Mouse (Mus musculus): Measurements from ENCODE around the gene Gpr25. TPM values are rescaled to one million over a fixed set of nuclear protein-coding genes. Genes with fewer than 3 reads are reported as not detected.

The Gpr25 gene
- polyA plus RNA-seq, 1 experiment from 2014 or later = not detected

DNA sequence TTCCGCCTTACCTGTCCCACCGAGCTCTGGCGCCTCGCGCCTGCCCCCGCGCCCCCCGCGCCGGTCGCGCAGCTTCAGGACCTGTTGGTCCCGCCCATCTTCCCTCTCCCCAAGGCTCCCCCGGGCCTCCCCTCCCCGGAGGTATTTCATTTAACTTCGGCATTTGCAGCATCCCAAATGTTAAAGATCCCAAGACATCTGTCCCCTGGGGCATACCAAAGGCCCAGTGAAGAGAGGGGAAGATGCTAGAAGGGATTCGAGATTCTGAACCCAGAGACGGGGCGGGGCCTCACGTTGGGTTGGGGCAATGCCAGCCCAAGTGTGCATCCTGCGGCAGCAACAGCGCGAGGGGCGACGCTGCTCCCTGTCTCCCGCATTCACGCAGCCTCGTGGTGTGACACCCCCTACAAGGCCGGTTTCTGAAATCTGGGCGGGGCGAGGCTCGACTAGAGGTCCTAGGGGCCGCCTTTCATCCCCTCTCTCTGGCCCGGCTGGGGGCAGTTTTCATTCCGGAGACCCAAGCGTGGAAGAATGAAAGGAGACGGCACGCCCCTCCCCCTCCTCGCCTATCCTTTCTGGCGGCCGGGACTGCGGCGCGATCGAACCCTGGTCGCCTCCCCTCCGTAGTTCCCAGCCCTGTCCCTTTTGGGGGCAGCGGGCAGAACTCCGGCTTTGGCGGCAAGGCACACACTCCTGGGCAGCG is 26.6 kb downstream of the Gpr25 start, which contains the start of gene Inava:
TSS of gene Inava (minus strand) at position 373 of the 703 bp plus-strand sequence.
- ATAC-seq (ENCODE audit: insufficient number of reproducible peaks, low FRiP score) = peak; percentile 67
- no peak within 1 kb of the TSS for H3K27ac ChIP-seq (ENCODE audit: poor library complexity, severe bottlenecking)
- H3K9ac ChIP-seq = peak within 1 kb of the TSS; percentile 66

DNA sequence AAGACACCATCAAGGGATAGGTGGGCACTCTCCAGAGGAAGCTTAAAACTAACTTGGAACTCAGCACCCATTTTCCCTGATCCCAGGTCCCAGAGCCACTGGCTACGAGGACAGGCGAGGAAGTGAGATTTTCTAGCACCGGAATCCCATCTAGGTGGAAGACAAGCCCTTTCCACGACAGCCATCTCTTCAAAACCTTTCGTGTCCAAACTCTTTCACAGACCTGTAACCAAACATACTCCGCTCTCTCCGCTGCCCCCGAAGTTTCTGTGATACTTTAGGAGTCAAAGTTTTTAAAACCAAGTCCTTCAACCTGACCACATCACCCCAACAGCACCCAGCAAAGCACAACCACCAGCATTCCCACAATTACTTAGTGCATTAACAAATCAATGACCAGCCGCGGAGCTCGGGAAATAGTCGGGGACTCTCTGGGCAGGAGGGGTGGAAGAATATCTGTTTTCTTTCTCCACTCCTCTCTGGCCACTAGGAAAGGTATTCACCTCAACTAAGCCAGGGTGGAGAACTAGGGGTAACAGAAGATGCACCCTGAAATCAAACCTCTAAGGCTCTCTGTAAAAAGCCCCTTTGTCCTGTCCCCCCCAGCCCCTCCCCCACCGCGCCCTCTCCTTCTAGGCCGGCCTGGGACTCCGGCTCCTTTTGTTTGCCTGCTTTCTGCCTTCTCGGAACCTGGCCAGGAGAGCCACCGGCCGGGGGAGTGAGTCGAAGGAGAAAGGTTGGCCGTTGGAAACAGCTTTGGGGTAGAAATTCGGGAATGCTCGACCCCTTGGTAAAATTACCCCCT is 27.5 kb downstream of the Gpr25 start:
- peaks cover 32% of the 10 kb centered on the region for H3K4me1 ChIP-seq (replicated peaks)
- H3K36me3 ChIP-seq = no peaks in the 10 kb centered on the region
- no peak overlapping the region for H3K27ac ChIP-seq (ENCODE audit: poor library complexity, severe bottlenecking)
- peak overlapping the region; percentile 92 for H3K4me2 ChIP-seq
- H3K4me3 ChIP-seq = peak overlapping the region; percentile 61
- H3K27me3 ChIP-seq (replicated peaks) = peaks cover 52% of the 10 kb centered on the region
- WGBS = 2% methylated on average over 23 of the region's 23 CpGs
- ATAC-seq (ENCODE audit: insufficient number of reproducible peaks, low FRiP score) = no peak
- peak overlapping the region; percentile 66 for H3K9ac ChIP-seq
- H3K9me3 ChIP-seq (replicated peaks) = no peaks in the 10 kb centered on the region

More for the DNA sequence above, 26.6 kb downstream of the Gpr25 start, which contains the start of gene Inava:
- WGBS = 2% methylated on average over 50 of the region's 51 CpGs
- peaks cover 24% of the 10 kb centered on the region for H3K4me1 ChIP-seq (replicated peaks)
- H3K9me3 ChIP-seq (replicated peaks) = no peaks in the 10 kb centered on the region
- no peaks in the 10 kb centered on the region for H3K36me3 ChIP-seq
- peak within 1 kb of the TSS; percentile 92 for H3K4me2 ChIP-seq
- H3K4me3 ChIP-seq = peak within 1 kb of the TSS; percentile 61
- peaks cover 52% of the 10 kb centered on the region for H3K27me3 ChIP-seq (replicated peaks)

DNA sequence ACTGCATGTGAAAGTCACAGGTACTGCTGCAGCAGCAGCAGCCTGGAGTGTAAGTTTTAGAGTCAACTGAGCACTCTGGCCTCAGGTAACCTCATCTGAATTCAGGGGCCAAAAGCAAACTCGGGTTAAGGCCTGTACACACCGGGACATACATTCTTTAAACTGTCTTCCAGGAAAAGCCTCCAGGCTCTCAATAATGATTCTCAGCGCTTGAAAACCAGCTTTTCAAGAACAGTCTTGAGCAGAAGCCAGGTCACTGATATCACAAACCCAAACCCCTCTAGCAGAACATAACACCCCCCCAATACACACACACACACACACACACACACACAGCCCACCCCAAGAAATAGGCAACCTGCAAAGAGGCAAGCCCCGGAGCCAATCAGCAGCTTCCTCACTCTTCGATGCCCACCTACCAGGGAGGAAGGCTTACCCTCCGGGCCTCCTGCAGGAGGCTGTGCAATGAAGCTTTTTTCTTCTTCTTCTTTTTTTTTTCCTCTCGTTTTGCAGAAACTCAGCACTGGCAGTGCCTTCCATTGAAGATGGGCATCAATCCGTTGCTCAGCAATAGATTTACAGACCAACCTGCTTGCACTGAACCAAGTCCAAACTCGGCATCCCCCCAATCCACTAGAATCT is 28.3 kb downstream of the Gpr25 start:
- no peak for ATAC-seq (ENCODE audit: insufficient number of reproducible peaks, low FRiP score)
- H3K9me3 ChIP-seq (replicated peaks) = no peaks in the 10 kb centered on the region
- 5% methylated on average over 9 of the region's 9 CpGs for WGBS
- no peak overlapping the region for H3K9ac ChIP-seq
- peaks cover 39% of the 10 kb centered on the region for H3K4me1 ChIP-seq (replicated peaks)
- peak overlapping the region; percentile 61; the same call in 1 of the 2 replicates for H3K4me3 ChIP-seq
- no peaks in the 10 kb centered on the region for H3K36me3 ChIP-seq
- H3K27me3 ChIP-seq (replicated peaks) = peaks cover 52% of the 10 kb centered on the region
- no peak overlapping the region for H3K27ac ChIP-seq (ENCODE audit: poor library complexity, severe bottlenecking)
- H3K4me2 ChIP-seq = peak overlapping the region; percentile 92

DNA sequence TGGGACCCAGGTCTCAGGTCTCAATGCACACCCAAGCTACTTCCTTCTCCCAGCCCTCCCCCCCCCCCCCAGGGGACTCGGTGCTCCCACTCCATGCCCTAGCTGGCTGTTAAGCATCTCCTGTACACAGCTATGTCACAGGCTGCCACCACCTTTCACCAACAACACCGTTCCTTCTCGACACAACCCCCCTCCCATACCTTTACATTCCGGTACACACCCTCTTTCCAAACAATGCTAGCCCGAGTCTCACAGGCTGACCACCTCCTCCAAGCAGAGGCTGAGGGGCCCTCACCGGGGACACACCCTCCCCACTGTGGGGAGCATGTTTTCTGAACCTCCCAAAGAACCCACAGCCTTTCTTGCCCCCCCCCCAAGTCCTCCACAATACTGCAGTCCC is 29.1 kb downstream of the Gpr25 start:
- no peak overlapping the region for H3K4me3 ChIP-seq
- H3K4me1 ChIP-seq (replicated peaks) = peaks cover 42% of the 10 kb centered on the region
- H3K36me3 ChIP-seq = no peaks in the 10 kb centered on the region
- H3K27me3 ChIP-seq (replicated peaks) = peaks cover 52% of the 10 kb centered on the region
- ATAC-seq (ENCODE audit: insufficient number of reproducible peaks, low FRiP score) = no peak
- no peak overlapping the region for H3K27ac ChIP-seq (ENCODE audit: poor library complexity, severe bottlenecking)
- peak overlapping the region; percentile 92; the same call in 1 of the 2 replicates for H3K4me2 ChIP-seq
- no peaks in the 10 kb centered on the region for H3K9me3 ChIP-seq (replicated peaks)
- WGBS = 8% methylated on average over 6 of the region's 6 CpGs
- no peak overlapping the region for H3K9ac ChIP-seq

DNA sequence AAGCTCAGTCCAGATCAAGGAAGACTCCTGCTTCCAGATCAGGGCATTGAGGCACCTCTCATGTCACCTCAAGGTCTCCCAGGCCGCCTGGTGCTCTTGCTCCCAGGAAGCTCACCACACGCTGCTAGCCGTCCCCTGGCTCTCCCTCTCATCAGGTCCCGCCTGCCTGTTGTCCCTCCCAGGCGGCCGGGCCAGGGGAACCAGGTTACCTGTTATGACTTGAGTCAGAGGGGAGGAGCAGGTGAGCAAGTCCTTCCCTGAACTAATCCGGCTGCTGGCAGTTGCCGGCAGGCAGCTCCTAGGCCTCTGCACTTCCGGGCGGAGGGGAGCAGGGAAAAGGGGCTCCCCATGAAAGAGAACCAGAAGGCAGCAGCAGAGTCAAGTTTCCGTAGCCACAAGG is 30.5 kb downstream of the Gpr25 start:
- H3K9me3 ChIP-seq (replicated peaks) = no peaks in the 10 kb centered on the region
- WGBS = 41% methylated on average over 11 of the region's 11 CpGs
- no peak overlapping the region for H3K27ac ChIP-seq (ENCODE audit: poor library complexity, severe bottlenecking)
- no peaks in the 10 kb centered on the region for H3K36me3 ChIP-seq
- no peak overlapping the region for H3K4me3 ChIP-seq
- no peak overlapping the region for H3K4me2 ChIP-seq
- H3K4me1 ChIP-seq (replicated peaks) = peaks cover 42% of the 10 kb centered on the region
- no peak for ATAC-seq (ENCODE audit: insufficient number of reproducible peaks, low FRiP score)
- no peak overlapping the region for H3K9ac ChIP-seq
- peaks cover 52% of the 10 kb centered on the region for H3K27me3 ChIP-seq (replicated peaks)

DNA sequence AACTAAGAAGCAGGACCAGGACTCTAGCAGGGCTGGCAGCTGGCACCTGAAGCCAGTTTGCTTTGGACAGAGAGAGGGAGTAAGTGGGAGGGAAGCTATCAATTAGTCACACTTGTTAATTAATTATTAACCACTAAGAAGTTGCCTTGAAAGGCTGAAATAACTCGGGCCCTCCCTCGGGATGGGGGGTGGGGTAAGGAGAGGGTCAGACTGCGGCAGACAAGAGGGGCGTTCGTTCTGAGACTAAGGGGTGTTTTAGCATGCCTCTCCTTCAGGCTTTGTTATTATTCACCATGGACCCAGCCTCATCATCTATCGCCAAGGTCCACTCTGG is 31.7 kb downstream of the Gpr25 start:
- no peaks in the 10 kb centered on the region for H3K36me3 ChIP-seq
- H3K9me3 ChIP-seq (replicated peaks) = no peaks in the 10 kb centered on the region
- no peak overlapping the region for H3K4me2 ChIP-seq
- peaks cover 42% of the 10 kb centered on the region for H3K4me1 ChIP-seq (replicated peaks)
- no peak overlapping the region for H3K4me3 ChIP-seq
- H3K27ac ChIP-seq (ENCODE audit: poor library complexity, severe bottlenecking) = no peak overlapping the region
- peaks cover 45% of the 10 kb centered on the region for H3K27me3 ChIP-seq (replicated peaks)
- no peak for ATAC-seq (ENCODE audit: insufficient number of reproducible peaks, low FRiP score)
- WGBS = 49% methylated on average over 6 of the region's 6 CpGs
- no peak overlapping the region for H3K9ac ChIP-seq

DNA sequence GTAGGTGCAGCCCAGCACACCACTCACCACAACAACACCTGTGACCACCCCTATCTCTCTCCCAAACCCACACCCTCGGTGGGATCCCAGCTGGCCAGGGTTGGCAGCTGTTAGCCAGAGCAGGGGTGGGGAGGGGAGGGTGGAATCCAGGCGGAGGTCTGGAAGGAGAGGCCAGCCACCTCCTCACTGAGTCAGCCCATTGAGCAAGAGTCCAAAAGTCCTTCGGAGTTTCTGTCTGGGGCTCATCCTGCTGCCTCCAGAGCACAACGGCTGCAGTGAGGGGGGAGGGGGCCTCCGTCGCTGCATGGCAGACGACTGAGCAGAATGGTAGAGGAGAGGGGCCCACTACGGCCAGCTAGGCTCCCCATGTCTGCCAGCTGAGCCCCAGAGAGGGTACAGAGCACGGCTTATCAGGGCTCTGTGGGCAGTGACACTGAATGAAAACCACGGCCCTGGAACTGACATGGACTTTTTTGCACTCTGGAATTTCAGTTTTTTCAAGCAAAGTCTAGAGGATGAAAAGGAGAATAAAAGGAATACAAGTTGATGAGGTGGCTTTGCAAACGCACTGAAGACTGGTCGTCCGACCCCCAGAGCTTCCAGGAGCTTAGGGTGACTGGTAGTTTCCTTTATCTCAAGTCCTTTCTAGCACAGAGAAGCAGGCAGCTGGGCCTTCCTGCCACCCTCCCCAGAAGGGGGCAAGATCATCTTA is 32.2 kb downstream of the Gpr25 start:
- Histone ChIP-seq H3K27me3 (replicated peaks) (peaks cover 40% of the 10 kb centered on the region), H3K27ac (ENCODE audit: poor library complexity, severe bottlenecking) (no peak overlapping the region), H3K4me2 (peak overlapping the region; percentile 47), H3K9me3 (replicated peaks) (no peaks in the 10 kb centered on the region), H3K4me1 (replicated peaks) (peaks cover 37% of the 10 kb centered on the region), H3K9ac (no peak overlapping the region; the same call in 1 of the 2 replicates), H3K36me3 (no peaks in the 10 kb centered on the region), H3K4me3 (no peak overlapping the region)
- 9% methylated on average over 13 of the region's 13 CpGs for WGBS
- 0 out of 2 replicates have a peak, but pooled peaks have one; percentile 9 for ATAC-seq (ENCODE audit: insufficient number of reproducible peaks, low FRiP score)

DNA sequence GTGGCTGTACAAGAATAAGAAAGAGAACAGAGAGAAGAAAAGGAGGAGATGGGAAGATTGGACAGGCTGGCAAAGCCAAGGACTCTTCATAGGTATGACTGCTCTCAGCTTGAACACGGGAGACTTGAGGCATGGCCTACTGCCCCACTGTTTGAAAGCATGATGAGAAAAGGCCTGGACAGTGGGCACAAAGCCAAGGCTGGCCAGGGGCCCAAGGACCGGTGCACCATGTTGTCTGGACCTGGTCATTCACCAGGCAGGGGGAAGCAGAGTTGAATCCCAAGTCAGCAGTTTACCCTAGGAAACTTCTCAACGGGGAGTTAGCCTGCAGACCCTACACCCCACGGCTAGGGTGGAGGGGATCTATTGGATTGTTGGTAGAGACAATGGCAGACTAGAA is 32.8 kb downstream of the Gpr25 start:
- Histone ChIP-seq H3K36me3 (no peaks in the 10 kb centered on the region), H3K4me1 (replicated peaks) (peaks cover 31% of the 10 kb centered on the region), H3K4me2 (0 out of 2 replicates have a peak overlapping the region, but pooled peaks have one; percentile 47), H3K4me3 (no peak overlapping the region), H3K9me3 (replicated peaks) (no peaks in the 10 kb centered on the region), H3K27ac (ENCODE audit: poor library complexity, severe bottlenecking) (no peak overlapping the region), H3K27me3 (replicated peaks) (peaks cover 35% of the 10 kb centered on the region), H3K9ac (no peak overlapping the region)
- 60% methylated on average over 4 of the region's 4 CpGs for WGBS
- ATAC-seq (ENCODE audit: insufficient number of reproducible peaks, low FRiP score) = no peak

DNA sequence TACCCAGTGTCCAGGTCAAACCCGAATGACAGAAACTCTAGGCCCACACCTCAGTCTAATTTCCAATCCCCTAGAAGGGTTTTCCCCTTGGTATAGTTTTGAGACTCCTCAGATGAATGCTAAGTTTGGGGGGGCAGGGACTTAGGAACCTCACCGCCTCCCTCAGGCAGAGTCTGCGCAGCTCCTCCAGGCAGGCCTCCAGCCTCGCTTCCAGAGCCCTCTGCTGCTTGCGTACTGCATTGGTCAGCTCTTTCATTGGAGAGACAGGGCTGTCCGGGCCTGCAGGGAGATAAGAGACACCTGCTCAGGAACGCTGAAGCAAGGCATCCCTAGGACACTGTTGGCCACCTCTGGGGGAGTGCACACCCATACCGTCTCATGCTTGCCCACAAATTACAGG is 34.0 kb downstream of the Gpr25 start:
- Histone ChIP-seq H3K9ac (no peak overlapping the region), H3K4me2 (no peak overlapping the region), H3K36me3 (no peaks in the 10 kb centered on the region), H3K27me3 (replicated peaks) (peaks cover 24% of the 10 kb centered on the region), H3K27ac (ENCODE audit: poor library complexity, severe bottlenecking) (no peak overlapping the region), H3K4me1 (replicated peaks) (peaks cover 26% of the 10 kb centered on the region), H3K9me3 (replicated peaks) (no peaks in the 10 kb centered on the region), H3K4me3 (no peak overlapping the region)
- ATAC-seq (ENCODE audit: insufficient number of reproducible peaks, low FRiP score) = no peak
- WGBS = 79% methylated on average over 8 of the region's 8 CpGs

DNA sequence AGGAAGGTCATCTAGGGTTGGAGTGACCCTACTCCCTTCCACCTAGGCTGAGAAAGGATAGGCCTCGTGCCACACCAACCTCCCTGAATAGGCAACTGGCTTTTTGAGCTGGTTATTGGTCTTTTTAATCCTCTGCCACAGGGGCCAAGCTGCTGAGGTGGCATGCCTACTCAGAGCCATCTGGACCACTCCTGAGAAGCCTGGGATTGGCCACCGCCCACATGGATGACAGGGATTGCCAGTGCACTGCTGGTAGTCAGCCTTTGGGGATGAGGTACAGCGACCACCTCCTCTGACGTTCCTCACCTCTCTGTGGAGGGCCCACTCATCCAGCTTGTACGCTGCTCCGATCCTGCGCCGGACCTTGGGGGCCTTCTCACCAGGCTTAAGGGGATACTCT is 34.8 kb downstream of the Gpr25 start:
- Histone ChIP-seq H3K27me3 (replicated peaks) (peaks cover 17% of the 10 kb centered on the region), H3K27ac (ENCODE audit: poor library complexity, severe bottlenecking) (no peak overlapping the region), H3K4me1 (replicated peaks) (peaks cover 23% of the 10 kb centered on the region), H3K36me3 (no peaks in the 10 kb centered on the region), H3K4me2 (no peak overlapping the region), H3K9me3 (replicated peaks) (no peaks in the 10 kb centered on the region), H3K4me3 (no peak overlapping the region), H3K9ac (no peak overlapping the region)
- 84% methylated on average over 8 of the region's 8 CpGs for WGBS
- ATAC-seq (ENCODE audit: insufficient number of reproducible peaks, low FRiP score) = no peak

Measured in heart, embryonic 12.5 days (tissue).